In the genomic region with DNA sequence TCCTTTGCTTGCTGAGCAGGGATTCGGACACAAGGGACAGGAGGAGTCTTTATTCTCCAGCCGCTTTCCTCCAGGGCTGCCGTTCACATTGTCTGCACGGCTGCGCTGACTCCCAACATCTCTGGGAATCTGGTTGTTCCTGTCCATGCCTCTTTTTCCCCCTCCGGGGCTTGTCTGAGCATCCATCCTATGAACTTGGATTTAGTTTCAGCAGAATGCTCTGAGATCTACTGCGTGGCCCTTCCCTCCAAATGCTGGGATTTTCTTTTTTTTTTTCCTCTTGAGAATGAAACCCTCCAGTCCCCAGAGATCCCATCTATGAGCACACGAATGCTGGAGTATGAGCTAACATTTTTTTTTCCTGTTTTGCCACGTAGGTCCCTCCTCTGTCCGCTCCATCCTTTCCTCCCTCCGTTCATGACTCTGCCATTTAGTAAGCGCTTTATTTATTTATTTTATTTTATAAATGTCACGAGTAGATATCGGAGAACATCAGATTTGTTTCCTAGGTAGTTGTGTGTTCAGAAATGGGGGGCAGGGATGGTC, we compare ENCODE assay signal across 9 mouse cellular contexts. TPM values are rescaled to one million over a fixed set of nuclear protein-coding genes. Genes with fewer than 3 reads are reported as not detected.
A peak's percentile ranks its signal among the peaks of the same experiment; 100 is the strongest.
DNase-seq lines count a peak whose midpoint lies in the region; ATAC-seq and TF ChIP-seq lines count a peak whose summit lies in the region.
"Had no signal": no experiment of that assay in that cellular context is flagged by ENCODE, and none has a peak within 500 bp of the region (broad histone marks: within the 10 kb centered on the region; RNA-seq: fewer than 3 reads in every experiment).

No protein-coding gene starts in this region.

- no peak for ATAC-seq in hindbrain, embryonic 12.5 days (ENCODE audit: low FRiP score)
- ATAC-seq in midbrain, embryonic 12.5 days (ENCODE audit: low FRiP score, low read depth): no peak

- TF ChIP-seq POLR2A in cortical plate, adult 2 months (IDR thresholded peaks at IDR 0.05; ENCODE audit: extremely low read depth, insufficient read depth, low read length): no peak

- peak overlapping the region; percentile 99 for H3K9ac ChIP-seq in hindbrain, embryonic 12.5 days
- H3K9ac ChIP-seq in midbrain, embryonic 12.5 days (replicated peaks): peak overlapping the region; percentile 84

- no peaks in the 10 kb centered on the region for H3K9me3 ChIP-seq in hindbrain, embryonic 12.5 days (replicated peaks)
- no peaks in the 10 kb centered on the region for H3K9me3 ChIP-seq in midbrain, embryonic 12.5 days
- H3K9me3 ChIP-seq: G1E had no signal

- peaks cover 7% of the 10 kb centered on the region for H3K4me1 ChIP-seq in cortical plate, adult 2 months (ENCODE audit: control insufficient read depth, insufficient read depth, low read length)
- peaks cover 55% of the 10 kb centered on the region for H3K4me1 ChIP-seq in hindbrain, embryonic 12.5 days
- H3K4me1 ChIP-seq in midbrain, embryonic 12.5 days: peaks cover 51% of the 10 kb centered on the region

- DNase-seq in kidney, adult 9 months: peak; percentile 36
- DNase-seq in kidney, adult 18-20 months: no peak
- DNase-seq in cerebellum, postnatal 25 days: no peak
- no peak for DNase-seq in layer of hippocampus, postnatal 14 days (ENCODE audit: low spot score in 2 of 2)
- no peak for DNase-seq in right cerebral cortex, postnatal 14 days

- H3K36me3 ChIP-seq in hindbrain, embryonic 12.5 days: no peaks in the 10 kb centered on the region
- H3K36me3 ChIP-seq in midbrain, embryonic 12.5 days: no peaks in the 10 kb centered on the region

- H3K27ac ChIP-seq in cortical plate, adult 2 months (ENCODE audit: insufficient read depth, low read length): no peak overlapping the region
- peak overlapping the region; percentile 90 for H3K27ac ChIP-seq in hindbrain, embryonic 12.5 days
- peak overlapping the region; percentile 88 for H3K27ac ChIP-seq in midbrain, embryonic 12.5 days (replicated peaks)

- WGBS in hindbrain, embryonic 12.5 days: 28% methylated on average over 14 of the region's 14 CpGs
- WGBS in midbrain, embryonic 12.5 days: 28% methylated on average over 14 of the region's 14 CpGs

- H3K4me2 ChIP-seq in hindbrain, embryonic 12.5 days (replicated peaks): peak overlapping the region; percentile 86
- peak overlapping the region; percentile 77 for H3K4me2 ChIP-seq in midbrain, embryonic 12.5 days (replicated peaks)

- no peak for TF ChIP-seq CTCF in cortical plate, adult 2 months (IDR thresholded peaks at IDR 0.05; ENCODE audit: extremely low read depth, insufficient read depth, low read length)

- H3K4me3 ChIP-seq in cortical plate, adult 2 months (ENCODE audit: insufficient read depth, low read length): peak overlapping the region; percentile 99
- H3K4me3 ChIP-seq in hindbrain, embryonic 12.5 days: peak overlapping the region; percentile 93
- peak overlapping the region; percentile 75 for H3K4me3 ChIP-seq in midbrain, embryonic 12.5 days

- H3K27me3 ChIP-seq in hindbrain, embryonic 12.5 days: no peaks in the 10 kb centered on the region
- no peaks in the 10 kb centered on the region for H3K27me3 ChIP-seq in midbrain, embryonic 12.5 days

RNA-seq across cellular contexts. Expression of gene Cmip, which starts 4.1 kb away (rescaled TPM):
- 128 and 134 TPM in 2 replicates for polyA plus RNA-seq in cortical plate, adult 2 months (2012; rRNA removed)
- polyA plus RNA-seq in hindbrain, embryonic 12.5 days (2016; fragmentation: Nextera tagmentation; extraction: Ambion mirVana): 64.6 and 67.0 TPM in 2 replicates
- 30.0 and 33.0 TPM in 2 replicates for polyA plus RNA-seq in midbrain, embryonic 12.5 days (2016; fragmentation: Nextera tagmentation; extraction: Ambion mirVana)
- 100 to 1,000 TPM; 330 to 332 TPM for total RNA-seq in layer of hippocampus, postnatal 14 days (2021)
